Comparison of ENCODE assay signal across 8 mouse cellular contexts in the genomic region with DNA sequence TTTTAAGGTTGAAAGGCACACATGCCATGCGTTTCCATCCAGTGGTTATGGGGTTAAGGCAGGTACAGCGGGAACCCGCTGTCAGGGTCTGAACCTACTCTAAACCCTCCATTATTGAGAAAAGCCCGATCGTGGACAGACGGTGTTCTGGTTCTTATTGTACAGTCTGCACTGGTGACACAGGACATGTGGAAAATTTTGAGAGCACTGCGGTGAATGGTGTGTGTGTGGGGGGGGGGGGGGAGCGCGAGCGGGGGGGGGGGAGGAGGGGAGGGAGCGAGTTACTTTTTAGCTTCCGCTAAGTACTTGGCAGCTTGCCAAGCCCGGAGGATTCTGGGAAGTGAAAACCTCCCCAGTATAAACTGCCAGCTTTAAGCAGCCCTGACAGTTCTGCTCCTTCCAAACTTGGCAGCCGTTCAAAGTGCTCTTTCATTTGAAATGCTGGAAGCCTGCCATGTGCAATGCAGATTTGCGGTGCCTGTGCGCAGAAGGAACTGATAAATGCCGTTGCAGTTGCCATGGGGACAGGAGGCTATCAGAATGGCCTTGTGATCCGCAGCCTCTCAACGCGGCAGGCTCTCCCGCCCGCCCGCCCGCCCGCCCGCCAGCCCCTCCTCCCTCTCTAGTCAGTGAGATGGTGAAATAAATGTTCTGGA. TPM values are rescaled to one million over a fixed set of nuclear protein-coding genes. Genes with fewer than 3 reads are reported as not detected.
DNase-seq lines count a peak whose midpoint lies in the region; ATAC-seq and TF ChIP-seq lines count a peak whose summit lies in the region.

No protein-coding gene starts in this region.

- H3K4me3 ChIP-seq in gastrocnemius, adult 2 months, result peak overlapping the region; percentile 87
- H3K4me3 ChIP-seq in hindbrain, postnatal 0 days (ENCODE audit: low read length), result peak overlapping the region; percentile 25

- ATAC-seq in activated CD4-positive, CD25-positive, alpha-beta regulatory T cell, adult 4 months, result peak; percentile 53
- peak; percentile 74 for ATAC-seq in common myeloid progenitor, adult 5-6 weeks (replicated peaks; ENCODE audit: low read depth, poor library complexity, severe bottlenecking)
- ATAC-seq in hindbrain, postnatal 0 days, result peak; percentile 92

- H3K27ac ChIP-seq in gastrocnemius, adult 2 months, result peak overlapping the region; percentile 100
- H3K27ac ChIP-seq in hindbrain, postnatal 0 days, result peak overlapping the region; percentile 98

- intact Hi-C loops in gastrocnemius, adult 2 months (cut with DNase I), result no loop called here

- peak overlapping the region; percentile 65 for H3K4me2 ChIP-seq in hindbrain, postnatal 0 days (ENCODE audit: low read depth, low read length)

- under 1% methylated on average over 22 of the region's 26 CpGs for WGBS in hindbrain, postnatal 0 days

- H3K27me3 ChIP-seq in hindbrain, postnatal 0 days (ENCODE audit: insufficient read depth, low read length), result no peaks in the 10 kb centered on the region

- H3K4me1 ChIP-seq in hindbrain, postnatal 0 days (ENCODE audit: insufficient read depth, low read length), result peaks cover 66% of the 10 kb centered on the region

- no peaks in the 10 kb centered on the region for H3K36me3 ChIP-seq in hindbrain, postnatal 0 days (ENCODE audit: insufficient read depth, low read length)

- H3K9me3 ChIP-seq in hindbrain, postnatal 0 days (ENCODE audit: low read length), result no peaks in the 10 kb centered on the region

- peak; percentile 97 for DNase-seq in gastrocnemius, adult 2 months
- peak; percentile 100 for DNase-seq in hindbrain, postnatal 0 days (ENCODE audit: low spot score)
- peak; percentile 97 to 98 for DNase-seq in left cerebral cortex, adult 18-20 months (ENCODE audit: low spot score in 2 of 2)
- peak; percentile 98 for DNase-seq in lung, postnatal 4 days
- DNase-seq in retina, postnatal 1 day, result peak; percentile 100
- peak; percentile 97 for DNase-seq in thymus, postnatal 4 days

- H3K9ac ChIP-seq in hindbrain, postnatal 0 days (replicated peaks; ENCODE audit: low read length), result peak overlapping the region; percentile 51; the same call in 1 of the 2 replicates

- TF ChIP-seq CTCF in gastrocnemius, adult 2 months (IDR thresholded peaks at IDR 0.05), result no peak
- no peak for TF ChIP-seq CTCF in hindbrain, postnatal 0 days (IDR thresholded peaks at IDR 0.05; ENCODE audit: low read depth)

RNA-seq across cellular contexts. Expression of gene Irf2bpl, which starts 9.7 kb away (rescaled TPM):
- polyA plus RNA-seq in activated CD4-positive, CD25-positive, alpha-beta regulatory T cell, adult 4 months (2017; shearing (Covaris generic)), result 10 to 100 TPM in 1 of 2 experiments, 1 to 10 TPM in 1; 8.6 to 13.6 TPM
- total RNA-seq in common myeloid progenitor, adult 5-6 weeks (2017), result 1.9 and 3.6 TPM in 2 replicates
- 10 to 100 TPM; 21.5 to 28.2 TPM for total RNA-seq in gastrocnemius, adult 2 months (2021)
- 146 and 159 TPM in 2 replicates for total RNA-seq in hindbrain, postnatal 0 days (2014; rRNA removed)
- 59.4 and 66.9 TPM in 2 replicates for polyA plus RNA-seq in hindbrain, postnatal 0 days (2015; fragmentation: Nextera tagmentation; extraction: Ambion mirVana)
- 10 to 100 TPM; 91.6 to 93.6 TPM for total RNA-seq in left cerebral cortex, adult 18-20 months (2021)

RNA-seq across cellular contexts. Expression of gene Cipc, which starts 52.5 kb away (rescaled TPM):
- 10 to 100 TPM; 19.8 to 20.1 TPM for polyA plus RNA-seq in activated CD4-positive, CD25-positive, alpha-beta regulatory T cell, adult 4 months (2017; shearing (Covaris generic))
- 23.8 and 33.9 TPM in 2 replicates for total RNA-seq in common myeloid progenitor, adult 5-6 weeks (2017)
- total RNA-seq in gastrocnemius, adult 2 months (2021), result 10 to 100 TPM; 32.2 to 33.8 TPM
- 51.1 and 55.6 TPM in 2 replicates for total RNA-seq in hindbrain, postnatal 0 days (2014; rRNA removed)
- polyA plus RNA-seq in hindbrain, postnatal 0 days (2015; fragmentation: Nextera tagmentation; extraction: Ambion mirVana), result 27.6 and 29.6 TPM in 2 replicates
- 10 to 100 TPM; 84.0 to 86.8 TPM for total RNA-seq in left cerebral cortex, adult 18-20 months (2021)

Comparison
In these comparisons a context has a peak if more than half of its experiments do, and no peak if none do; other contexts are left out.
1. Peak in every context shown above with its lines: DNase-seq, ATAC-seq, H3K4me3 ChIP-seq and H3K27ac ChIP-seq.